Mouse (Mus musculus): ENCODE measurements around the gene Amph.

DNA sequence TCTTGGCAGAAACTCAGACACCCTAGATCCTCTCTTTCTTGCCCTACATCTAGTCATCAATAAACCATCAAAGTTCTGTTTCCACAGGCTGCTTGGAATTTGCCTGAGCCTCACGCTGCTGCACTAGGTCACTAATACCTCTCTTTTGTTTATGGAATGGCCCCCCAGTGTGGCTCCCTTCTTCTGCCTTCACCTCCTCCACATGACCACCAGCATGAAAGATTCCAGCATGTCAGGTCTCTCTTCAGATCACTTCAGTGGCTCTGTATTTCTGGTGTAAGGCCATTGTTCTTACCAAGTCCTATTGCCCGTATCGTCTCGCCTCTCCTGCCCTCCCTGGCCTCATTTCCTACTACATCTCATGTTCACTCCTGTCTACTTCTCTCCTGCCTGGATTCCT, 39.3 kb downstream of the Amph start:
- no peak for TF ChIP-seq CTCF (IDR thresholded peaks at IDR 0.05)
- TF ChIP-seq POLR2A (IDR thresholded peaks at IDR 0.05; ENCODE audit: insufficient read depth, low read depth, low read length): no peak
